In genomic region chr2:166273312-166274015, GRCm38 (mm10) we compare ENCODE assay signal across 8 mouse cellular contexts.
DNase-seq lines count a peak whose midpoint lies in the region; ATAC-seq and TF ChIP-seq lines count a peak whose summit lies in the region.

No protein-coding gene starts in this region.

- no peaks in the 10 kb centered on the region for H3K27me3 ChIP-seq in midbrain, embryonic 11.5 days (ENCODE audit: control insufficient read depth, insufficient read depth, low read length)
- peaks cover 16% of the 10 kb centered on the region for H3K27me3 ChIP-seq in midbrain, embryonic 10.5 days (ENCODE audit: low read depth, poor library complexity, severe bottlenecking)
- peaks cover 11% of the 10 kb centered on the region; the same call in 1 of the 2 replicates for H3K27me3 ChIP-seq in hindbrain, embryonic 13.5 days
- H3K27me3 ChIP-seq in limb, embryonic 10.5 days (ENCODE audit: low read depth, poor library complexity, severe bottlenecking), result no peaks in the 10 kb centered on the region
- H3K27me3 ChIP-seq in neural tube, embryonic 15.5 days (replicated peaks), result no peaks in the 10 kb centered on the region; the same call in 1 of the 2 replicates

- no peak overlapping the region for H3K9ac ChIP-seq in midbrain, embryonic 11.5 days (ENCODE audit: low read length)
- no peak overlapping the region for H3K9ac ChIP-seq in hindbrain, embryonic 13.5 days
- H3K9ac ChIP-seq in neural tube, embryonic 15.5 days (replicated peaks), result no peak overlapping the region

- H3K4me1 ChIP-seq in midbrain, embryonic 11.5 days (ENCODE audit: control insufficient read depth, insufficient read depth, low read length), result peaks cover 4% of the 10 kb centered on the region
- H3K4me1 ChIP-seq in midbrain, embryonic 10.5 days, result peaks cover 29% of the 10 kb centered on the region
- peaks cover 27% of the 10 kb centered on the region for H3K4me1 ChIP-seq in hindbrain, embryonic 13.5 days (replicated peaks)
- peaks cover 26% of the 10 kb centered on the region for H3K4me1 ChIP-seq in limb, embryonic 10.5 days
- H3K4me1 ChIP-seq in neural tube, embryonic 15.5 days, result peaks cover 19% of the 10 kb centered on the region

- whole genome bisulfite sequencing in midbrain, embryonic 11.5 days, result 64% methylated on average over 23 of the region's 23 CpGs
- 74% methylated on average over 23 of the region's 23 CpGs for WGBS in midbrain, embryonic 10.5 days
- 20% methylated on average over 23 of the region's 23 CpGs for WGBS in hindbrain, embryonic 13.5 days
- 77% methylated on average over 23 of the region's 23 CpGs for WGBS in limb, embryonic 10.5 days
- WGBS in neural tube, embryonic 15.5 days, result 18% methylated on average over 23 of the region's 23 CpGs

- DNase-seq in midbrain, embryonic 11.5 days (ENCODE audit: low spot score, missing footprints), result peak; percentile 89
- DNase-seq in midbrain, embryonic 10.5 days (ENCODE audit: low spot score), result no peak
- no peak for DNase-seq in limb, embryonic 10.5 days (ENCODE audit: low spot score)
- no peak for DNase-seq in left cerebral cortex, adult 2 months (ENCODE audit: extremely low spot score in 1 of 2, low spot score in 2 of 2)
- DNase-seq in c-Kit-positive CD71-positive TER-119-positive erythroid progenitor cells, embryonic 14.5 days (ENCODE audit: low spot score), result no peak
- no peak for DNase-seq in left cerebral cortex, adult 18-20 months (ENCODE audit: low spot score in 2 of 2)

- no peak overlapping the region for H3K4me3 ChIP-seq in midbrain, embryonic 11.5 days (ENCODE audit: low read depth, low read length)
- H3K4me3 ChIP-seq in midbrain, embryonic 10.5 days, result no peak overlapping the region
- no peak overlapping the region for H3K4me3 ChIP-seq in hindbrain, embryonic 13.5 days
- no peak overlapping the region for H3K4me3 ChIP-seq in limb, embryonic 10.5 days
- H3K4me3 ChIP-seq in neural tube, embryonic 15.5 days (replicated peaks), result no peak overlapping the region
- no peak overlapping the region for H3K4me3 ChIP-seq in left cerebral cortex, adult 2 months

- intact Hi-C loops in left cerebral cortex, adult 2 months (cut with DNase I), result no loop called here

- no peaks in the 10 kb centered on the region for H3K9me3 ChIP-seq in midbrain, embryonic 11.5 days (ENCODE audit: control insufficient read depth, low read length)
- no peaks in the 10 kb centered on the region for H3K9me3 ChIP-seq in midbrain, embryonic 10.5 days (replicated peaks)
- no peaks in the 10 kb centered on the region for H3K9me3 ChIP-seq in hindbrain, embryonic 13.5 days
- H3K9me3 ChIP-seq in limb, embryonic 10.5 days (replicated peaks), result no peaks in the 10 kb centered on the region
- no peaks in the 10 kb centered on the region for H3K9me3 ChIP-seq in neural tube, embryonic 15.5 days (replicated peaks)

- no peak for TF ChIP-seq CTCF in left cerebral cortex, adult 2 months (IDR thresholded peaks at IDR 0.05)

- H3K27ac ChIP-seq in midbrain, embryonic 11.5 days (ENCODE audit: low read depth, low read length), result no peak overlapping the region
- H3K27ac ChIP-seq in midbrain, embryonic 10.5 days (replicated peaks), result no peak overlapping the region; the same call in 1 of the 2 replicates
- peak overlapping the region; percentile 31 for H3K27ac ChIP-seq in hindbrain, embryonic 13.5 days
- peak overlapping the region; percentile 50 for H3K27ac ChIP-seq in limb, embryonic 10.5 days
- peak overlapping the region; percentile 58 for H3K27ac ChIP-seq in neural tube, embryonic 15.5 days (replicated peaks)
- no peak overlapping the region for H3K27ac ChIP-seq in left cerebral cortex, adult 2 months

- no peak for ATAC-seq in midbrain, embryonic 11.5 days (ENCODE audit: low FRiP score)
- ATAC-seq in hindbrain, embryonic 13.5 days (ENCODE audit: low FRiP score), result no peak
- no peak for ATAC-seq in neural tube, embryonic 15.5 days (ENCODE audit: low FRiP score)

- H3K4me2 ChIP-seq in midbrain, embryonic 11.5 days, result no peak overlapping the region
- H3K4me2 ChIP-seq in hindbrain, embryonic 13.5 days, result peak overlapping the region; percentile 3; the same call in 1 of the 2 replicates
- H3K4me2 ChIP-seq in neural tube, embryonic 15.5 days, result peak overlapping the region; percentile 20

- H3K36me3 ChIP-seq in midbrain, embryonic 11.5 days (ENCODE audit: control insufficient read depth, insufficient read depth, low read length), result no peaks in the 10 kb centered on the region
- no peaks in the 10 kb centered on the region for H3K36me3 ChIP-seq in midbrain, embryonic 10.5 days
- no peaks in the 10 kb centered on the region for H3K36me3 ChIP-seq in hindbrain, embryonic 13.5 days
- no peaks in the 10 kb centered on the region for H3K36me3 ChIP-seq in limb, embryonic 10.5 days
- no peaks in the 10 kb centered on the region for H3K36me3 ChIP-seq in neural tube, embryonic 15.5 days

Comparison
In these comparisons a context has a peak if more than half of its experiments do, and no peak if none do; other contexts are left out.
1. H3K27ac ChIP-seq: peak in hindbrain, embryonic 13.5 days (single experiment), limb, embryonic 10.5 days (single experiment) and neural tube, embryonic 15.5 days (single experiment); none in midbrain, embryonic 11.5 days (single experiment), midbrain, embryonic 10.5 days (single experiment) and left cerebral cortex, adult 2 months (single experiment).